Mouse (Mus musculus) liver, adult 2 months (tissue): ENCODE measurements at regions not wholly inside any gene's neighbourhood (a gene's known extent, or its start where the extent isn't known, plus 50 kb on each side); places are given as distances from the start of the nearest gene placed in this dataset.

Experiments
- CTCF ChIP-seq: fragments of 200-500 bp; IDR thresholded peaks from 2 replicates; pipeline ENCODE4 v1.5.1; 2011; ENCODE audit warnings: low read depth, low read length, control low read depth
- POLR2A ChIP-seq: fragments of 200-500 bp; IDR thresholded peaks from 2 replicates; pipeline ENCODE4 v1.6.1; 2011; ENCODE audit warnings: low read length, control low read depth; ENCODE audit not compliant: insufficient read depth; ENCODE audit errors: extremely low read depth

DNA sequence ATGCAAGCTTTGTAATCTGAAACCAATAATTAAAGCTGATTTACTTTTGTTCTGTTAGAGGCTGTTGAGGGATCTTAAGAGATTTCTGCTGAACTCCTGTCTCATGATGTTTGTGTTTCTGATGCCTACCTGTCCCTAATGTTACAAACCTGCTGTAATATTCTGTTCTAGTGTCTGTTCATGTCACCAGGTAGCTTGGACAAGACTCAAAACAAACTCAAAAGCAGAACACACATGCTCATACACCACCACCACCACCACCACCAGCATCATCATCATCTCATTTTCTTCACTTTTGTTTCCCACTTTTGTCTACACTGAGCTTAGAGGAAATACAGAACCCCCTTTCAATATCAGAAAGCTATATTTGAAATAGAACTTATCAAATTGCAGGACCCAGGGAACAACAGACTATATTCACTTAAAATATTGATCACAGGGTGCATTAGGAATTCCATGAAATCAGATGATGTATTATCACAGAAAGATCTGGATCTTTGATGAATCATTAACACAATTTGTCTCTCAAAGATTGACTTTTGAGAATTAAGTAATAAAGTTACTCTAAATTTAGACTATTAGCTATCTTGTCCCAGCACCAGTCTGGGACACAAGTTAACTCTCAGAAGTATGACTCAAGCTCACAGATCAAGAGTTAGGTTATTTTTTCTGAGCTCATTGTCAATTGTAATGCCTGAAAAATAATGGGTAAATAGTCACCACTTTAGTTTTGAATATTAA is 521.0 kb downstream of the 1190002N15Rik start:
- TF ChIP-seq POLR2A = no peak
- TF ChIP-seq CTCF = no peak
